Mouse (Mus musculus) hindbrain, postnatal 0 days (tissue): ENCODE measurements around the gene Tmem238l. TPM values are rescaled to one million over a fixed set of nuclear protein-coding genes. Genes with fewer than 3 reads are reported as not detected.

Experiments
- ATAC-seq: fragments of 200-750 bp; cut with Nextera tagmentation; 2 replicates; pipeline ENCODE4 v1.8.0; 2017; ENCODE audit warnings: mild to moderate bottlenecking, moderate TSS enrichment, moderate library complexity
- DNase-seq: peaks from one replicate; pipeline ENCODE4 v3.0.0-alpha.2; 2015; ENCODE audit warnings: low spot score
- H3K27ac ChIP-seq: fragments of 300-500 bp; sonication (generic); 2 replicates; pipeline ENCODE4 v1.5.1; 2014; ENCODE audit warnings: mild to moderate bottlenecking
- H3K27me3 ChIP-seq: fragments of 300-500 bp; sonication (generic); 2 replicates; pipeline ENCODE4 v1.6.1; 2014; ENCODE audit warnings: low read length, mixed read lengths; ENCODE audit not compliant: insufficient read depth
- H3K36me3 ChIP-seq: fragments of 300-500 bp; sonication (generic); 2 replicates; pipeline ENCODE4 v1.6.1; 2014; ENCODE audit warnings: low read length, mixed read lengths; ENCODE audit not compliant: insufficient read depth
- H3K4me1 ChIP-seq: fragments of 300-500 bp; sonication (generic); 2 replicates; pipeline ENCODE4 v1.6.1; 2014; ENCODE audit warnings: antibody characterized with exemption, low read length, mixed read lengths; ENCODE audit not compliant: insufficient read depth
- H3K4me2 ChIP-seq: fragments of 300-500 bp; sonication (generic); 2 replicates; pipeline ENCODE4 v1.6.1; 2014; ENCODE audit warnings: low read depth, mild to moderate bottlenecking, low read length, moderate library complexity, mixed read lengths
- H3K4me3 ChIP-seq: fragments of 300-500 bp; sonication (generic); 2 replicates; pipeline ENCODE4 v1.5.1; 2014; ENCODE audit warnings: low read length
- H3K9ac ChIP-seq: fragments of 300-500 bp; sonication (generic); replicated peaks from 2 replicates; pipeline ENCODE4 v1.6.1; 2014; ENCODE audit warnings: mild to moderate bottlenecking, low read length, moderate library complexity, mixed read lengths
- H3K9me3 ChIP-seq: fragments of 300-500 bp; sonication (generic); 2 replicates; pipeline ENCODE4 v1.6.1; 2016; ENCODE audit warnings: low read length, mixed read lengths
- CTCF ChIP-seq: IDR thresholded peaks from 2 replicates; pipeline ENCODE4 v1.5.1; 2016; ENCODE audit warnings: antibody characterized with exemption, control low read depth, low read depth
- WGBS: fragments of 180-500 bp; shearing (Covaris S2); extraction: QIAGEN DNeasy Blood & Tissue Kit; methylation state at CpG from one replicate; pipeline ENCODE4 v1.1.7; 2014; 5-methylcytosine and 5-hydroxymethylcytosine counted together
- polyA plus RNA-seq: library from polyadenylated mRNA; unstranded; fragments of >200 nt; fragmentation: Nextera tagmentation; extraction: Ambion mirVana; gene quantifications from 2 replicates; pipeline ENCODE4 v1.2.1, GENCODE M21; 2015
- total RNA-seq: library from RNA; depleted of rRNA; stranded (reverse); fragments of >200 nt; gene quantifications from 2 replicates; pipeline ENCODE4 v1.2.3, GENCODE M21; 2014

Gene Tmem238l
- total and polyA plus RNA-seq, 2 experiments from 2014 or later = not detected

- Histone ChIP-seq H3K36me3 (no peaks in the 10 kb centered on the region), H3K4me2 (no peak overlapping the region), H3K27me3 (no peaks in the 10 kb centered on the region), H3K4me1 (no peaks in the 10 kb centered on the region), H3K9me3 (peaks cover 4% of the 10 kb centered on the region; the same call in 1 of the 2 replicates), H3K4me3 (no peak overlapping the region), H3K27ac (no peak overlapping the region), H3K9ac (no peak overlapping the region)
- ATAC-seq (no peak), DNase-seq (no peak)
- 94% methylated on average over 7 of the region's 7 CpGs for WGBS
- TF ChIP-seq CTCF = no peak
Observed at GRCm38 (mm10) chr11:66975606-66976330, 19.3 kb downstream of the Tmem238l start.

- H3K4me1 ChIP-seq = no peaks in the 10 kb centered on the region
- H3K4me2 ChIP-seq = no peak overlapping the region
- H3K27ac ChIP-seq = no peak overlapping the region
- H3K9ac ChIP-seq = no peak overlapping the region
- H3K4me3 ChIP-seq = no peak overlapping the region
- 67% methylated on average over 15 of the region's 15 CpGs for WGBS
- peak; percentile 19 for DNase-seq
- H3K9me3 ChIP-seq = no peaks in the 10 kb centered on the region
- TF ChIP-seq CTCF = no peak
- no peak for ATAC-seq
- no peaks in the 10 kb centered on the region for H3K36me3 ChIP-seq
- no peaks in the 10 kb centered on the region for H3K27me3 ChIP-seq
Observed at GRCm38 (mm10) chr11:66981336-66982115, 25.1 kb downstream of the Tmem238l start.

DNA sequence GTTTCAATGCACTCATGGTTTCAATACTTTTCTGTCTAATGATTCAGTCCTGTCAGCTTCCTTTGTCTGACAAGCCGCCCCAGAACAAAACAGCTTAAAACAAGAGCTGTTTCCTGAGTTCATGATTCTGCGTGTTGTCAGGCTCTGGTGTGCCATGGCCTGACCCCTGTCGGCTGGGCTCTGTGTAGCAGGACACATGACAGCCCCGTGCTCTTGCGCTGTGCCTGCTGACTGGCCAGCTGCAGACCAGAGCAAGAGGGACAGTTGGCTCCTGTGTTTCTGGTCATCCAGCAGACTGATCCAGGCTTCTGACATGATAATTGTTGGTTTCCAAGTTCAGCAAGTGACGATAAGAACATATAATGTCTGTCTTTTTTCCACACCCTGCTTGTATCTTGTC lies 26.4 kb downstream of the Tmem238l start:
- no peak overlapping the region for H3K4me2 ChIP-seq
- no peaks in the 10 kb centered on the region for H3K4me1 ChIP-seq
- peak; percentile 61; the same call in 1 of the 2 replicates for ATAC-seq
- H3K9ac ChIP-seq = no peak overlapping the region
- H3K27me3 ChIP-seq = no peaks in the 10 kb centered on the region
- peak; percentile 72 for TF ChIP-seq CTCF
- H3K36me3 ChIP-seq = no peaks in the 10 kb centered on the region
- H3K4me3 ChIP-seq = no peak overlapping the region
- H3K9me3 ChIP-seq = no peaks in the 10 kb centered on the region
- peak; percentile 57 for DNase-seq
- 33% methylated on average over 6 of the region's 6 CpGs for WGBS
- H3K27ac ChIP-seq = no peak overlapping the region

- no peak for ATAC-seq
- no peak overlapping the region for H3K9ac ChIP-seq
Observed at GRCm38 (mm10) chr11:66983422-66984164, 27.2 kb downstream of the Tmem238l start.

DNA sequence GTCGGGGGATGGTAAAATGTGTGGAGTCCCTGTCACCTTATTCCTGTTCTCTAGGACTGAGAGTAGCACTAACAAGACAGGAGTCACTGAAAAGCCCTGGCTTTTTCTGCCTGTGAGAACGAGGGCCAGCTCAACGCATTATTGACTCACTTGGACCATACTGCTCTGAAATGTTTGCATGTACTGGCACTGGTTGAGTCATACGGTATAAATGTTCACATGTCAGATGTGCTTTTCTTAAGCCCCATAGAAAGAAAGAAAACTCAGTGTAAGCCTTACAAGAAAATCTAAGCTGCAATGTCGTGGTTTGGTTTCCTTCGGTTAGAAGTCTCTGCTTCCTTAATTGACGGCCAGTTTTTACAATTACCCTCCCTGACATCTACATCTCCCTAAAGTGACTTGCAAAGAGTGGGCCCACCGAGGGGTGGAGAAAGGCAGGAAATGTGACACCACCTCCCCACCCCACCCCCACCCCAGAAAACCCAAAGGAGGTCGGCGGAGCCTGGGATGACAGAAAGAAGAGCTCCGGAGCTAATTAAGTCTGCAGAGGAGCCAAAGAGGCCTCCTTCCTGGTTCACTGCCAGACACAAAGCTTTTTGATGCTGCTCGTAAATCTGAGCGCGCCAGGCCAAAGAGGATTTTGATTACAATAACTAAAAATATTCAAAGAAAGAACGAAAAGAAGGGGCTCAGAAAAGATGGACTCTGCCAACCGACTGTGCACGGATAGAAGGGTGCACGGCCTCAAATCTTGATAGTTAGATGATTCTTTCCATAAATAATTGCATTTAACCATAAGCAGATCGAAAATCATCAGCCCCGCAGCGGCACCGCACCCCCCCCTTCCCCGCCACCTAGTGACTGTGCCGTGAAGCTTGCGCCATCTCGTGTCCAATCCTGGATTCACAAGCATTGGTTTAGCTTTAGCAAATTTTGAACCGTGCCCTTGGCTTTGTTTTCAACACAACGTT lies 28.0 kb downstream of the Tmem238l start:
- Histone ChIP-seq H3K4me1 (no peaks in the 10 kb centered on the region), H3K27me3 (no peaks in the 10 kb centered on the region), H3K27ac (peak overlapping the region; percentile 72), H3K4me3 (peak overlapping the region; percentile 37), H3K36me3 (no peaks in the 10 kb centered on the region), H3K9me3 (no peaks in the 10 kb centered on the region), H3K4me2 (peak overlapping the region; percentile 74), H3K9ac (peak overlapping the region; percentile 57)
- peak; percentile 92 for DNase-seq
- ATAC-seq = peak; percentile 78
- 6% methylated on average over 28 of the region's 28 CpGs for WGBS
- TF ChIP-seq CTCF = peak; percentile 96

More at GRCm38 (mm10) chr11:66983422-66984164, 27.2 kb downstream of the Tmem238l start:
- TF ChIP-seq CTCF = no peak
- Histone ChIP-seq H3K4me2 (no peak overlapping the region; the same call in 1 of the 2 replicates), H3K36me3 (no peaks in the 10 kb centered on the region), H3K9me3 (no peaks in the 10 kb centered on the region), H3K4me1 (no peaks in the 10 kb centered on the region), H3K4me3 (no peak overlapping the region), H3K27me3 (no peaks in the 10 kb centered on the region), H3K27ac (peak overlapping the region; percentile 72)
- WGBS = 73% methylated on average over 11 of the region's 11 CpGs
- no peak for DNase-seq
